Mouse (Mus musculus) E14TG2a.4 (cell line): ENCODE data around the gene Stx11.

ENCODE experiments used
- H3K27me3 ChIP-seq: 2 replicates; pipeline ENCODE4 v1.6.1; 2014; ENCODE audit warnings: low read length, control low read depth; ENCODE audit not compliant: insufficient read depth
- H3K36me3 ChIP-seq: 2 replicates; pipeline ENCODE4 v1.6.1; 2014; ENCODE audit warnings: low read length, control low read depth; ENCODE audit not compliant: insufficient read depth
- H3K4me1 ChIP-seq: replicated peaks from 2 replicates; pipeline ENCODE4 v1.6.1; 2014; ENCODE audit warnings: low read depth, low read length, control low read depth
- H3K4me3 ChIP-seq: replicated peaks from 2 replicates; pipeline ENCODE4 v1.5.1; 2014; ENCODE audit warnings: mild to moderate bottlenecking, low read length
- H3K9me3 ChIP-seq: 2 replicates; pipeline ENCODE4 v1.6.1; 2014; ENCODE audit warnings: low read length, control low read depth
- CTCF ChIP-seq: conservative IDR thresholded peaks from 2 replicates; pipeline ENCODE4 v1.5.1; 2014; ENCODE audit warnings: low read length
- NANOG ChIP-seq: IDR thresholded peaks from 2 replicates; pipeline ENCODE4 v1.6.1; 2014; ENCODE audit warnings: borderline replicate concordance, low read length, mixed read lengths
- POU5F1 ChIP-seq: IDR thresholded peaks from 2 replicates; pipeline ENCODE4 v1.6.1; 2014; ENCODE audit warnings: low read length, borderline replicate concordance

Gene Stx11

DNA sequence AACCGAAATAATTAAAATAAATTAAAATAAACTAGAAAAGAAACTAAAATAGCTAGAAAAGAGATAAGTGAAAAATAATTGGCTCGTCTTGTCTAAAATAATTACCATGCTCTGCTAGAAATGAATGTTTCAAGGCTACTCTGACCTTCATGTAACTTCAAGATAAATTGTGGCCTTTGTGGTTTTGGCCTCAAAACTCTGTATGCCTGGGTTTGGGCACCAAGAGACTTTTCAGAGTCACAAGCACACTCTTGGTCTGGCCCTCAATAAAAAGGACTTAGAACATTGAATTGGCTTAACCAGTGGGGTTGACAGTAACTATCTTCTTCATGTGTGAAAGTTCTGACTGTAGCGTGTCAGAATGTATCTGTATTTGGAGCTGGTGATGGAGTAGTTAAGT is 16.5 kb downstream of the Stx11 start:
- no peak for TF ChIP-seq CTCF
- no peak for TF ChIP-seq POU5F1
- TF ChIP-seq NANOG: no peak
- H3K4me1 ChIP-seq: peaks cover 4% of the 10 kb centered on the region
- H3K36me3 ChIP-seq: no peaks in the 10 kb centered on the region
- H3K4me3 ChIP-seq: no peak overlapping the region
- peaks cover 18% of the 10 kb centered on the region for H3K27me3 ChIP-seq
- H3K9me3 ChIP-seq: peaks cover 15% of the 10 kb centered on the region

DNA sequence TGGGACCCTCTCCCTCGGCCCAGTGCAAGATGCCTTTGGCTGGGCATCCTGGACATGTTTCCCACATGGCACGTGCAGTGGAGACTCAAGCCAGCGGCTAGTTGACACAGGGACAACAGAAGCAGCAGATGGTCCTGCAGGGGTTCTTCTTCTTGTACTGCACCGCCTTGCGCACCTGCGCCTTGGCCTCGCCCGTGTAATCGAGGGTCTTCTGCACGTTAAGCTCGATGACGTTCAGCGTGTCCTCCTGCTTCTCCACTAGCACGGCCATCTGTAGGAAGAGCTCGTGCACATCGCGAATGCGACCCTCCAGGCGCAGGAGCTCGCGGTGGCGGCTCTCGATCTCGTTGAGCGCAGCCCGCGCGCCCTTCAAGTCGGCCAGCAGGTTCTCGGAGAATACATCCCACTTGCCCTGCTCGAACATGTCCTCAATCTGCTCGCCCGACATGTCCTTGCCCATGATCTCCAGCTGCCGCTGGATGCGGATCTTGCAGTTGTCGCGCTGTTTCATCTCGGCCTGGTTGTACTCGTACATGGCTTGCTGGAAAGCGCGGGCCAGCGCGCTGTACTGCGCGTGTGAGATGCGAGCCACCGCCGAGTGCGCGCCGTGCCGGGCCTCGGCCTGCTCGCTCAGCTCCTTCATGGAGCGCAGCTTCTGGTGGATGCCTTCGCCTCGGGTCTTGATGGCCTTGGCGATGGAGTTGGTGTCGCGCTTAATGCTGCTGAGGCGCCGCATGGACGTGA is 22.9 kb downstream of the Stx11 start:
- Histone ChIP-seq H3K9me3 (peaks cover 15% of the 10 kb centered on the region), H3K36me3 (no peaks in the 10 kb centered on the region), H3K27me3 (peaks cover 64% of the 10 kb centered on the region), H3K4me3 (peak overlapping the region; percentile 74), H3K4me1 (peaks cover 10% of the 10 kb centered on the region)
- TF ChIP-seq POU5F1: no peak
- no peak for TF ChIP-seq CTCF
- TF ChIP-seq NANOG: no peak

DNA sequence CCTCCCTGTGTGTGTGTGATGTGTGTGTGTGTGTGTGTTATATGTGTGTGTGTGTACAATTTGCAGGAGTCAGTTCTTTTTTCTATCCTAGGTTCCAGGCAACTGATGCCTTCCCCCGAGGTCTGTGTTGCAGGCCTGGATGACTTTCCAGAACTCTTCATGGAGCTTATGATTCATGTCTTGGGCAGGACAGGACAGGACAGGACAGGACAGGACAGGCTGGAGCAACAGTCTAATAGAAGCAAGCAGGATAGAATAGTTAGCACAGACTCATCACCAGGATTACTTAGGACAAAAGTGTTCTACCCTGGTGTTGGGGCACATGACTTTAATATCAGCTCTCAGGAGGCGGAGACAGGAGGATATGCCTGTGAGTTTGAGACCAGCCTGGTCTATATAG is 25.3 kb downstream of the Stx11 start:
- Histone ChIP-seq H3K4me3 (no peak overlapping the region), H3K4me1 (peaks cover 10% of the 10 kb centered on the region), H3K9me3 (peaks cover 6% of the 10 kb centered on the region), H3K36me3 (no peaks in the 10 kb centered on the region), H3K27me3 (peaks cover 57% of the 10 kb centered on the region)
- no peak for TF ChIP-seq CTCF
- TF ChIP-seq POU5F1: no peak
- no peak for TF ChIP-seq NANOG

DNA sequence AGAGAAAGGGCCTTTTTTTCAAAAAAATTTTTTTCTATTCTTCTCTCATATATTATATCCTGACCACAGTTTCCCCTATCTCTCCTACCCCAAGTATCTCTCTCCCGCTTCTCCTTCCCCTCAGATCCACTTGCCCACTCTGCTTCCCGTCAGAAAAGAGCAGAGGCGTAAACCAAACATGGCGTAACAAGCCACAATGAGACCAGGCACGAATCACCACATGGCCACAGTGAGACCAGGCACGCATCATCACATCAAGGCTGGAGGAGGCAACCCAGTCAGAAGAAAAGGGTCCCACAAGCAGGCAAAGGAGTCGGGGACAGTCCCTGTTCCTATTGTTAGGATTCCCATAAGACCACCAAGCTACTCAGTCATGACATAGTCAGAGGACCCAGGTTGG is 28.0 kb downstream of the Stx11 start:
- TF ChIP-seq NANOG: no peak
- TF ChIP-seq POU5F1: no peak
- no peak for TF ChIP-seq CTCF
- Histone ChIP-seq H3K36me3 (no peaks in the 10 kb centered on the region), H3K4me3 (no peak overlapping the region), H3K4me1 (peaks cover 8% of the 10 kb centered on the region), H3K27me3 (peaks cover 45% of the 10 kb centered on the region), H3K9me3 (no peaks in the 10 kb centered on the region)

DNA sequence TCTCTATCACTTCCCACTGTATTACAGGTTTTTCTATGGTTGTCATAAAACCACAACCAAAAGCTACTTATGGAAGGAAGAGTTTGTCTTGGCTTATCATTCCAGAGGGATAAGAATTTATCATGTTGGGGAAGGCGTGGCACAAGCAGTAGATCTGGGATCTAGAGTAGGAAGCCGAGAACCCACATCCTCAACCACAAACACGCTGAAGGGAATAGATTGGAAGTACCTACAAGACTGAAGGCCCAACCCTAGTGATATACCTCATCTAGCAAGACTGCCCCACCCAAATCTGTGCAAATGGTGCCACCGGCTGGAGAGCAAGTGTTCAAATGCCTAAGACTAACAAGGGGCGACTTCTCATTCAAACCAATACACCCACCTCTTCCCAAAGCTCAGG is 28.5 kb downstream of the Stx11 start:
- Histone ChIP-seq H3K9me3 (no peaks in the 10 kb centered on the region), H3K4me1 (peaks cover 9% of the 10 kb centered on the region), H3K4me3 (no peak overlapping the region), H3K36me3 (no peaks in the 10 kb centered on the region), H3K27me3 (peaks cover 40% of the 10 kb centered on the region)
- TF ChIP-seq NANOG: no peak

DNA sequence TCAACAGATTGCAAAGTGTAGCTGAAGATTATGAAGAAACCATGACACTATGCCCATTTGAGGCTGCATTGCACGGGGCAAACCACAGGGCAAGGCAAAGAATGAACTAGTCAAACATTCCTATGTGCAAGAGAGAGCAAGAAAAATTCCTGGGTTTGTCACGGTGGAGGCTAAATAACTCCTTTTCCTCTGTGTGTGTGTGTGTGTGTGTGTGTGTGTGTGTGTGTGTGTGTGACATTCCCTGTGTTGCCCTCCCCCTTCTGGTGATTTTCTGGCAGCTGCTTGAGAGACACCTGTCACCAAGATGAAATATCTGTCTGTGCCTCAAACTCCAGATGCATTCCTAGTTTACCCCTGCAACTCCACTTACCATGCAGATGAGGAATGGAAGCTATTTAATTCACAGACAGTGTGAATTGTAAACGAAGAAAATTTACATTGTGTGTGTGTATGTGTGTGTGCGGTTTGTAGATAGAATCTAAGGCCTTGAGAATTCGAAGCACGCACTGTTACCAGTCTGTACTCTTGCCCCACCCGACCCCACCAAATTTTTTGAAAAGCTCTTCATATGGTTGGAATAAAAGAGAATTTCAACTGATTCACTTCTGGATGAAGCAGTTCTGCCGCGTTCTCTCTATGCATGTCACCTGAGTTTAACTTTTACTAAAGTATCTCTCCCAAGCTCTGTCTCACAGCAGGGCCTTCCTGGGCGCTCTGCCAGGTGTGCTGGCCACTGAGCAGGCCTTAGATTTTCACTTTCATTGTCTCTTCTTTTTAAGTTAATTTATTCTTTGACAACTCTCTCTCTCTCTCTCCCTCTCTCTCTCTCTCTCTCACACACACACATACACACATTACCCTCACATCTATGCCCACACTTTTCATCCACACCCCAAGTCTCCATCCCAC is 32.4 kb downstream of the Stx11 start:
- H3K36me3 ChIP-seq: no peaks in the 10 kb centered on the region
- H3K9me3 ChIP-seq: no peaks in the 10 kb centered on the region
- peaks cover 29% of the 10 kb centered on the region for H3K4me1 ChIP-seq
- peaks cover 15% of the 10 kb centered on the region for H3K27me3 ChIP-seq
- H3K4me3 ChIP-seq: no peak overlapping the region
- no peak for TF ChIP-seq NANOG
- TF ChIP-seq CTCF: no peak
- no peak for TF ChIP-seq POU5F1

DNA sequence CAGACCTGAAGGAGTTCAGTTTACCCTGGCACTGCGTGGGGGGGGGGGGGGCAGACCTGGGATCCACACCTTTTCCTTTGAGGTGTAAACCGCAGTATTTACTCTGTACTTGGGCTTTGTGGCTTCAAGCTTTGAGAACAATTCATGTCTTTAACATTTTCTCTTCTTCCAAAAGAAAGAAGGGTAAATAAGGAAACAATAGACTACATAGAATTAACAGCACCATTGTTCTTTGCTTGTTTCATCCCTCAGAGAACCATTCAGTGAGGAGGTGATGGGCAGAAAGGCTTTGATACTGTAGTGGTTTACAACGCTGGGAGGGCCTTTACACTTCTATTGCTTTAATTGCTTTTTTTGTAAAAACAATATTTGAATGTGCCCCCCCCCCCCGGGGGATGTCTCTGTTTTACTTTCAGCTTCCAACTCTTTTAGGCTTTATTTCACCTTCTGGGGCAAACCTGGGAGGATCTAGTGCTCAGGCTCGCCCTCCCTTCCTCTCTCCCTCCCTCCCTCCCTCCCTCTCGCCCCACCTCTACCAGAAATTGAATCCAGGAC is 33.7 kb downstream of the Stx11 start:
- H3K4me1 ChIP-seq: peaks cover 29% of the 10 kb centered on the region
- peak; percentile 56; the same call in 1 of the 2 replicates for TF ChIP-seq NANOG
- no peak for TF ChIP-seq CTCF
- no peak overlapping the region for H3K4me3 ChIP-seq
- peaks cover 5% of the 10 kb centered on the region for H3K9me3 ChIP-seq
- peaks cover 11% of the 10 kb centered on the region; the same call in 1 of the 2 replicates for H3K27me3 ChIP-seq
- H3K36me3 ChIP-seq: no peaks in the 10 kb centered on the region

DNA sequence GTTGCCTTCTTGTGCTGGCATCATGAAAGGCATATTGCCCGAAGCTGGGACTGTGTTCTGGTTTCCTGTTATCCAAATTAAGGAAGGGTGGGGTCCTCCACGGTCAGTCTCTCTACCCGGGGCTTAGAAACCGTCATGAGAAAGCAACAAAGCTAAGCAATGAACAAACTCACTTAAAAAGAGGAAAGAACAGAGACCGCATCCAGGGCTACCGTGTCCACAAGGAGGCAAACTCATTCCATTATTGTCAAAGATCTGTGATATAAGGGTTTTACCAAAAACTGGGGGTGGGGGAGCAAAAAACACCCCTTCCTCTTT is 34.3 kb downstream of the Stx11 start:
- H3K27me3 ChIP-seq: peaks cover 11% of the 10 kb centered on the region; the same call in 1 of the 2 replicates
- TF ChIP-seq NANOG (no peak), POU5F1 (no peak), CTCF (no peak)
- H3K9me3 ChIP-seq: peaks cover 11% of the 10 kb centered on the region

More for the DNA sequence above, 34.3 kb downstream of the Stx11 start:
- Histone ChIP-seq H3K4me1 (peaks cover 29% of the 10 kb centered on the region), H3K4me3 (no peak overlapping the region; the same call in 1 of the 2 replicates), H3K36me3 (no peaks in the 10 kb centered on the region)
